Mouse (Mus musculus) MEL-GATA-1-ER (cell line): ENCODE data around the gene Mfsd14a.

Source experiments
- DNase-seq: peaks from one replicate; pipeline ENCODE4 v3.0.0-alpha.2; 2012; ENCODE audit warnings: low read depth; ENCODE audit errors: extremely low read depth

Mfsd14a gene

DNA sequence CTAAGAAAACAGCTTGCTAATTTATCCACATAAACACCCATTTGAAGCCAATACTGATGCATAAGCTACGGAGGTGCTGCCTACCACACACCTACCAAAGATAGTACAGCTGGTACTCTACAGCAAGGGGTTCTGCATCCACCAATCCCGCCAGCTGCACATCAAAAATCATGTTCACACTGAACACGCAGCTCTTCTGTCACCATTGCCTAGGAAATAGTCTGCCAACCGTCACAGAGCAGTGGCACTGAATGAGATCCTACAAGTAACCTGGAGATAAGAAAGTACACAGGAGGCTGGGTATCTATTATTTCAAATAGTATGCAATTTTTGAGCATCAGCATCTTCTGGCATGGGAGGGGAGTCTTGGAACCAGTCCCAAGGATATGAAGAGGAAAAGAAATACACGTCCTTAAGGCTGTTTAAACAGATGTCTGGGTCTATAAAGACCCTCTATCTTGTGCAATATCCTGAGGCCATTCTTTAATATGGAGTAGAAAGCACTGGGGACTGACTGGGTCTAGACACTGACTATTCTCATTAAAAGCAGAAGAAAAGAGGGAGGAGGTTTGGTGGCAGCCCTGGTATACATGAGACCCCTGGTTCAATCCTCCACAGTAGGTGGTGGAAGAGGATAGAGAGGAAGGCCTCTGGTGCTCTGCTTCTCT is 9.1 kb downstream of the Mfsd14a start:
- DNase-seq, result no peak

- DNase-seq, result no peak
Observed at GRCm38 (mm10) chr3:116652033-116652446, 10.4 kb downstream of the Mfsd14a start.

DNA sequence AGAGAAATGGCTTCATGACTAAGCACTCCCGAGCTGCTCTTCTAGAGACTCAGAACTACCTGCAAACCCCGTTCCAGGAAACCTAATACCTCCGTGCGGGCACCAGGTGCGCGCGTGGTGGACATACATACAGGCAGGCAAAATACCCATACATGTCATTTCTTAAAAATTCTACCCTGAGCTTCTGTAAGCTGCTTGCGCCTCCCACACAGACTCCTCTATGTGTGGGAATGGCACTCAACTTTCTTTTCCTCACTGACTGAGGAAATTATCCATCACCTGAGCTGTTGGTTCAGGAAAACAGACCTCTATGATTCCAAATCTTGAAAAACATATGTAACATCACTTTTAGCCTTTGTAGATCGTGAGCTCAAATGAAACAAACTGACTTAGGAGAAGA is 11.8 kb downstream of the Mfsd14a start:
- no peak for DNase-seq

DNA sequence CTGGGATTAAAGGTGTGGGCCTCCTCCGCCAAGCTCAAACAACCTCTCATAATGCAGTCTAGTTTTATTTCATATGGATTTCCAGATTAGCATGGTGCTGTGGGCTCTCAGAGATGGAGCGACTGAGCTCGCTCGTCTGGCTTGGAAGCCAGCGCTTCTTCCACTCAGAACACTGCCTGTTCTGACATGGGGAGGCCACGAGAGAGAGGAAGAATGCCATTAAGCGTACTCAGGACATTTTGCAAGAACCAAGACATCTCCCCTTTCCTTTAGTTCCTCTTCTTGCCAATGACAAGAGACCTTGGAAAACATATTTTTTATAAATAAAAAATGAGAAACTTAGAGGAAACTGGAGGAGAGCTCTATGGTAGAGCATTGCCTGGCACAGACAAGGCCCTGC is 13.7 kb downstream of the Mfsd14a start:
- no peak for DNase-seq

GRCm38 (mm10) chr3:116646387-116646786 is 16.1 kb downstream of the Mfsd14a start:
- no peak for DNase-seq

- no peak for DNase-seq
Observed at GRCm38 (mm10) chr3:116642373-116642772, 20.1 kb downstream of the Mfsd14a start.

DNA sequence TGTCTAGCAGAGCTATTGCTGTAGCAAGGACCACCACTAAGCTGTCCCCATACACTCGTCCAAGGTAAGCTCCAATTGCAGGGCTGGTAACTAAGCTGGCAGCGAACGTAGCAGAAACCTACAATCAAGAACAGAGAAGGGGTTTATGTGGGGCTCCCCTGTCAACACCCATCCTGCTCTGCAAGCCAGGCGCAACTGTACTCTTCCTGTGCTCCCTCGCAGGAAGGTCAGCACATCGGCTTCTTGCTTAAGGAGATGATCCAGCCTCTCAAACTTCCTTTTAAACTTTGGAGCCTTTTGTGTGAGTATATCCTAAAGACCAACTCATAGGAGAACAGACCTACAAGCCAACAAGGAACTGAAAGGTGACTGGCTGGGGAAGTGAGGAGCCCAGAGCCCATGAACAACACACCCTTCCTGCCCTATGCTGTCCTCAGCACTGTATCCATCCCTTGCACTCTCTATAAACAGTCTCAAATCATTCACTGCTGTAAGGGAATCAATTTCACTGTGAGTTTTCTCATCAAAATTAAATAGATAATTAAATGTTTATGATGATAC is 20.6 kb downstream of the Mfsd14a start:
- no peak for DNase-seq

DNA sequence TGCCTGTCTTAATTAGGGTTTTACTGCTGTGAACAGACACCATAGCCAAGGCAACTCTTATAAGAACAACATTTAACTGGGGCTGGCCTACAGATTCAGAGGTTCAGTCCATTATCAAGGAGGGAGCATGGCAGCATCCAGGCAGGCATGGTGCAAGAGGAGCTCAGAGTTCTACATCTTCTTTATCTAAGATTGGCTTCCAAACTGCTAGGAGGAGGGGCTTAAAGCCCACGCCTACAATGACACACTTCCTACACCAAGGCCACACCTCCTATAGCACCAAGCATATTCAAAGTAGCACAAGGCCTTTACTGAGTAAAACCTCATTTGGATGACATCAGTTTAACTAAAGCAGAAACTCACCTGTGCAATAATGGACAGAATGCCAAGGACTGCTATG is 22.5 kb downstream of the Mfsd14a start:
- DNase-seq, result peak; percentile 24

DNA sequence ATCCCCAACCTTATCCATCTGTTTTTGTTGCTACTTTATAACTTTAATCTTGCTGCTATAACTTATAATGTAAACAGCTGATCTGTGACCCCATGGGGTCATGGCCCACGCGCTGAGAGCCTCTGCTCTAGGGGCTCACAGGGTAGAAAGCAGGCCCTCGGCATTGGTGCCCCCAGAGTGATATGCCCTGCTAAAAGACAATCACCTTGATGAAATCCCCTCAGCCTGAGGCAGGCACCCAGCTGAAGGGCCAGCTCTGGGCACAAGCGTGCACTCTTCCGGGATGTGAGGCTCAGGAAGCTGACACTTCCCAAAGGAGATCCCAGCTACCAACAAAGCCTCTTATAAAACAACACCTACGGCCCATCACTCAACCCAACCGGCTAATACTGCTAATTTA is 23.9 kb downstream of the Mfsd14a start:
- no peak for DNase-seq

- no peak for DNase-seq
Observed at GRCm38 (mm10) chr3:116637693-116638476, 24.6 kb downstream of the Mfsd14a start.

DNA sequence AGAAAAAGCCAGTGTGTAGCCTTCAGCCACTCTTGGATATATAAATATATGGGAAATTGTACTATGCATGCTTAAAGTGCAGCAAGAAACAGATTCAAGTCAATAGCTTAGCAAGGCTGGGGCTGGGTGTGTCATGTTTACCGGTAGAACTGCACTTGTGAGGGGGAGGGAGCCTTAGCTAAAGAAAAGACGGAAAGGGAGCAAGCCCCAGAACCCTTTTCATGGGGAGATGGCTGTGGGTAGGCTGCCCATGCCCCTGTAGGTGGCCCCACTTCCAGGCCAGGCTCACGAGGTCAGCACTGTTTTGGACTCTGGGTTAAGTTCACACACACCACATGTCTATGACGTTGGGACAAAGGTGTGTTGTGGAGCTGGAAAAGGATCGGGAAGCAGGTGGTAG is 26.7 kb downstream of the Mfsd14a start:
- DNase-seq, result no peak

- no peak for DNase-seq
Observed at GRCm38 (mm10) chr3:116634853-116635252, 27.6 kb downstream of the Mfsd14a start.

DNA sequence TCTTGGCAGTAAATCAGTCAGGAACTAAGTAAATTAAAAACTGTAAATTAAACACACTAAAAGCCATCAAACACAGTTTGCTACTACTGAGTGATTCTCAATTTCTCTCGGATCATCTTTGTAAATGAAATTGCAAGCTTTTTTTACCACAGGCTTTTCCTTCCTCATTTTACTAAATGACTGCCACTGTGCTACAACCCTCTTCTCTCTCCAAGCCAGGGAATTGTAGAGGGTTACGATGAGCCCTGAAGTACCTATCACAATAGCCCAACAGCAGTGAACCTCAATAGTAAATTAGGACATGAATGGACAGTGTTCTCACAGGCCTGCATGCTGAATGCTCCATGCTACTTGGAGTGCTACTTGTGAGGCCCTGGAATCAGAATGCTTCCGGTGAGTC is 28.4 kb downstream of the Mfsd14a start:
- DNase-seq, result no peak

DNA sequence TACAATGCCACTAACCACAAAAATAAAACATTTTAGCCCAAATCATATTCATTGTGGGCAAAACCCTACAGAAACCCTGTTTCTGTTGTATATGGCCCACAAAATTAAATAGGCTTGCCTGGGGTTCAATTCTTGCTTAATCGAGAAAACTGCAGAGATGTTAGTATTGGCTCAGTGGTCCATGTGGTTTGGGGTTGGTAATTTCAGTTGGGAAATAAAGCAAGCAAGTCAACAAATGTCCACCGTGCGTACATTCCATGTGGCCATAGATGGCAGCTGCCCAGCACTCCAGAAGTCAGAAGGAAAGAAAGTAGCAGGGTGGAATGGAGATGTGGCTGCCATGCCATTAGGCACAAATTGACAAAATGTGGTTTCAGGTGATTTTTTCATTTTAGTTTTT is 29.5 kb downstream of the Mfsd14a start:
- DNase-seq, result no peak

DNA sequence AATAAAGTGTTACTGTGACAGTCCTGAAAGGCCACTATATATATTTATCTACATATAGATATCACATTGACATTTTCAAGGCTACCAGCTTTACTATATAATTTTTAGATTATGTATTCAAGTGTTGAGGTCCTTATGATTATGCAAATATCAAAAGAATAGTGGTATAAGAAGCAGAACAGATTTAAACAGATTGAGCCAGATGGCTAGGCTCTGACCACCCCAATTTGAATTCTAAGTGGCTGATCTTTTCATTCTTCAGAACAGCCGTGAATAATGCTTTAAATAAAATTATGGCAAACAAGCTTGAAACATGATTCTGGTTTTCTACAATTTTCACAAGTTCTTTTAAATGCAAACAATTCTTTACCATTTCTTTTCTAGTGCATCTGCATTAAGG is 31.0 kb downstream of the Mfsd14a start:
- DNase-seq, result no peak

DNA sequence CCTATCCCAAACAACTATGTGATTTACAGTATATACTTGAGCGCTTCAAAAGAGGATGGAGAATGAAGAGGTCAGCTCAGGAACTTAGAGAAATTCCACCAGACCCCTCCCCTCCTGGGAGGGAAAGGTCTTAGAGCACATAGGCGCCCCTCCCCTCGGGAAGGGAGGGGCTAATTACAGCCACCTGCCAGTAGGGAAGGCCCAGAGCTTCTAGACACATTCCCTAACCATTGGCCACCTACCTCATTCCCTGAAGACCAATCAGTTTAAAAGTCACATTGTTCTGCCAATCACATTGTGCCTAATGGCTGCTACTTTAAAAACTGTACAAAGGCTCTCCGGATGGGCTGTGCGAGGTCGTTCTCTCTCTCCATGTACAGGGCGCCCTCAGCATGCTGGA is 39.8 kb downstream of the Mfsd14a start:
- DNase-seq, result no peak

DNA sequence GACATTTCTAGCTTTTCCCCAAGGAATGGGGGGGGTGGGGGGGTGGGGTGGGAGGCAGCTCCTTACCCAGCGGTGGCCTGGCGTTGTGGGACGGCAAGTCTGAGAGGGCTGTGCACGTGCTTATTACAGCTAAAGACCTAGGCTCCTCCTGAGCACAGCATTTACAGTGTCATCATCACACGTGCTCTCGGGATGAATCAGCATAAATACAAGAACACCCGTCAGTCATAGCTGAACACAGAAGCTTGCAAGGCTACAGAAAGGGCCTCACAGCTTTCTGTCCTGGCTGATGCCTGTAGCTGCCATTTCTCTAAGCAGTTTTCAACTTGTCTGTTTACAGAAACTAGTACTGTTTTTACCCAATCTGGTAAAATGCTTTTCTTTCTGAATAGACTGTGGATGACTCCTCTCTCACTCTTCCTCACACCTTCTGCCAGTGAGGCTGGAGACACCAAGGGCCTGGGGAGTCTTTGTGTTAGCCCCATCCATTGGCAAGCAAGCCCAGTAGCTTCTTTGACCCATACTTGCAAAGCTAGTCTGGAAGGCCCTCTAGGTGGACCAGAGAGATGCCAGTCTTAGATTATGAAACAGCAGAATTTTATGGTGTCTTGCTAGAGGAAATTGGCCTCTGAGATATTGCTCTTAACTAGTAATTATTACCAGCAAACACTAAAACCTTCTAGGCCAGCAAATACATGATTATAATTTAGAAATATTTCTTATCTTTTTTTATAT is 41.7 kb downstream of the Mfsd14a start:
- peak; percentile 16 for DNase-seq

GRCm38 (mm10) chr3:116618855-116619254 is 43.6 kb downstream of the Mfsd14a start:
- DNase-seq, result no peak

- no peak for DNase-seq
Observed at GRCm38 (mm10) chr3:116615318-116616068, 47.0 kb downstream of the Mfsd14a start.

DNA sequence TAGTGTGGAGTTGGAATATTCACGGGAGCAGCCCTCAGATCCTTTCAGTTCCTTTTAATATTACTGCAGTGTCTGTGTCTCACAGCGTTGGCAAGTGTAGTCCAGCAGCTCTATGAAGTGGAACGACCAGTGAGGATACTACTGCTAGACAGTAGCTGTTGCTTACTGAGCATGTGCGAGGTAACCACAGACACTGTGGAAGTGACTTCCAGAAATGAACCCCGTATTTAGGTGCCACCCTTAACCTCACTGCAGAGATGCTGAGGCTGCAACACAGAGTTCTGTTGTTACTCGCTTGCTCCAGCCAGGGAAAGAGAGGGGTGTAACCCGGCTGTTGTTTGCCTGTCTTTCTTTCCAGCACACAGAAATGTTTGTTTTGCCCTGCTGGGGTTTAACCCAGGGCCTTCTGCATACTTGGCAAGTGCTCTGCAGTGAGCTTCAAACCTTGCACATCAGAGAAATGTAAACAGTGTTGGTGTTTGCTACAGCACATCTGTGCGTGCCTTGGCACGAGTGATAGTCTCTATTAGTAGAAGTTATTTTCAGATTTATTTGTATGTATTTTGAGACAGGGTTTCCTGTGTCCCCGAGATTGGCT is 48.1 kb downstream of the Mfsd14a start, which contains the start of gene Trmt13:
TSS of gene Trmt13 (minus strand) at position 293 of the 598 bp plus-strand sequence.
- DNase-seq, result no peak

- no peak for DNase-seq
Observed at GRCm38 (mm10) chr3:116604570-116604969, 57.9 kb downstream of the Mfsd14a start.
